Mouse (Mus musculus) lung, postnatal 0 days (tissue): ENCODE results near the gene Med12.

Experiments used
- CTCF ChIP-seq: IDR thresholded peaks from 2 replicates; pipeline ENCODE4 v1.5.1; 2016; ENCODE audit warnings: antibody characterized with exemption, mild to moderate bottlenecking
- EP300 ChIP-seq: IDR thresholded peaks from 2 replicates; pipeline ENCODE4 v1.6.1; 2016; ENCODE audit warnings: antibody characterized with exemption, mild to moderate bottlenecking, control low read depth

- TF ChIP-seq CTCF (no peak), EP300 (no peak)
Measured at GRCm38 (mm10) chrX:101263892-101264291, 9.9 kb upstream of the Med12 start, which contains the start of gene Gm614.
